Mouse (Mus musculus) intestine, embryonic 14.5 days (tissue): ENCODE results near the gene Teddm3. TPM values are rescaled to one million over a fixed set of nuclear protein-coding genes. Genes with fewer than 3 reads are reported as not detected.
"Not testable (repeated sequence)": the region's sequence is repeated elsewhere in the genome, so short reads cannot be mapped to it uniquely, and the experiment has no call there.

Experiments used
- ATAC-seq: fragments of 200-750 bp; cut with Nextera tagmentation; replicated peaks from 2 replicates; pipeline ENCODE4 v1.8.0; 2017; ENCODE audit warnings: low read depth, moderate number of reproducible peaks, moderate TSS enrichment, moderate library complexity; ENCODE audit not compliant: low FRiP score, low TSS enrichment
- DNase-seq: peaks from one replicate; pipeline ENCODE4 v3.0.0-alpha.2; 2018; ENCODE audit warnings: low spot score
- H3K27ac ChIP-seq: fragments of 300-500 bp; sonication (generic); 2 replicates; pipeline ENCODE4 v1.5.1; 2014; ENCODE audit warnings: low read depth, mild to moderate bottlenecking, control low read depth
- H3K27me3 ChIP-seq: fragments of 300-500 bp; sonication (generic); replicated peaks from 2 replicates; pipeline ENCODE4 v1.6.1; 2014; ENCODE audit warnings: low read length, control low read depth; ENCODE audit not compliant: control insufficient read depth, insufficient read depth
- H3K36me3 ChIP-seq: fragments of 300-500 bp; sonication (generic); 2 replicates; pipeline ENCODE4 v1.6.1; 2014; ENCODE audit warnings: low read length, control low read depth; ENCODE audit not compliant: control insufficient read depth, insufficient read depth
- H3K4me1 ChIP-seq: fragments of 300-500 bp; sonication (generic); replicated peaks from 2 replicates; pipeline ENCODE4 v1.6.1; 2014; ENCODE audit warnings: low read length, control low read depth, mixed read lengths; ENCODE audit not compliant: control insufficient read depth, insufficient read depth
- H3K4me2 ChIP-seq: fragments of 300-500 bp; sonication (generic); 2 replicates; pipeline ENCODE4 v1.6.1; 2014; ENCODE audit warnings: low read length
- H3K4me3 ChIP-seq: fragments of 300-500 bp; sonication (generic); 2 replicates; pipeline ENCODE4 v1.5.1; 2014; ENCODE audit warnings: low read depth, low read length, control low read depth, mixed read lengths
- H3K9ac ChIP-seq: fragments of 300-500 bp; sonication (generic); 2 replicates; pipeline ENCODE4 v1.6.1; 2014; ENCODE audit warnings: mild to moderate bottlenecking, low read length
- H3K9me3 ChIP-seq: fragments of 300-500 bp; sonication (generic); 2 replicates; pipeline ENCODE4 v1.6.1; 2016; ENCODE audit warnings: low read length, control low read depth; ENCODE audit not compliant: control insufficient read depth
- WGBS: fragments of 180-500 bp; shearing (Covaris S2); extraction: QIAGEN DNeasy Blood & Tissue Kit; methylation state at CpG from one replicate; pipeline ENCODE4 v1.1.7; 2014; 5-methylcytosine and 5-hydroxymethylcytosine counted together
- polyA plus RNA-seq: library from polyadenylated mRNA; unstranded; fragments of >200 nt; fragmentation: Nextera tagmentation; extraction: Ambion mirVana; gene quantifications from 2 replicates; pipeline ENCODE4 v1.2.1, GENCODE M21; 2014

Gene Teddm3
- polyA plus RNA-seq, 1 experiment from 2014 or later: not detected

- 90% methylated on average over 3 of the region's 3 CpGs for WGBS
- not testable (repeated sequence) for ATAC-seq
Observed at GRCm38 (mm10) chr16:21127666-21128065, 26.1 kb downstream of the Teddm3 start.

GRCm38 (mm10) chr16:21122776-21123175 is 31.0 kb downstream of the Teddm3 start:
- not testable (repeated sequence) for H3K36me3 ChIP-seq, H3K27ac ChIP-seq, DNase-seq, H3K4me2 ChIP-seq, H3K4me1 ChIP-seq, ATAC-seq, H3K27me3 ChIP-seq, H3K9ac ChIP-seq, H3K4me3 ChIP-seq, H3K9me3 ChIP-seq
- 76% methylated on average over 2 of the region's 2 CpGs for WGBS

More at GRCm38 (mm10) chr16:21127666-21128065, 26.1 kb downstream of the Teddm3 start:
- H3K9ac ChIP-seq, H3K27ac ChIP-seq, H3K4me2 ChIP-seq, DNase-seq, H3K4me3 ChIP-seq, H3K36me3 ChIP-seq, H3K4me1 ChIP-seq, H3K9me3 ChIP-seq, H3K27me3 ChIP-seq: not testable (repeated sequence)

GRCm38 (mm10) chr16:21116078-21116477 is 37.7 kb downstream of the Teddm3 start:
- H3K4me3 ChIP-seq: no peak overlapping the region
- ATAC-seq (no peak), DNase-seq (no peak)
- H3K4me2 ChIP-seq: no peak overlapping the region
- no peaks in the 10 kb centered on the region for H3K36me3 ChIP-seq
- no peaks in the 10 kb centered on the region for H3K9me3 ChIP-seq
- H3K4me1 ChIP-seq: no peaks in the 10 kb centered on the region
- WGBS: 69% methylated on average over 5 of the region's 5 CpGs
- H3K9ac ChIP-seq: no peak overlapping the region
- no peak overlapping the region for H3K27ac ChIP-seq
- no peaks in the 10 kb centered on the region for H3K27me3 ChIP-seq

GRCm38 (mm10) chr16:21109473-21109872 is 44.3 kb downstream of the Teddm3 start:
- no peaks in the 10 kb centered on the region for H3K36me3 ChIP-seq
- no peak overlapping the region for H3K4me2 ChIP-seq
- H3K9me3 ChIP-seq: no peaks in the 10 kb centered on the region
- H3K4me1 ChIP-seq: no peaks in the 10 kb centered on the region
- H3K9ac ChIP-seq: no peak overlapping the region
- ATAC-seq (no peak), DNase-seq (no peak)
- WGBS: 89% methylated on average over 1 of the region's 1 CpGs
- H3K27me3 ChIP-seq: no peaks in the 10 kb centered on the region
- H3K27ac ChIP-seq: no peak overlapping the region
- H3K4me3 ChIP-seq: no peak overlapping the region

Other genes with a start within 250 kb of the Teddm3 start
- gene Ephb3, start 50.8 kb upstream of the Teddm3 start, polyA plus RNA-seq: 17.6 and 17.8 TPM in 2 replicates